Mouse (Mus musculus): ENCODE measurements around the gene Lsm10. TPM values are rescaled to one million over a fixed set of nuclear protein-coding genes. Genes with fewer than 3 reads are reported as not detected.

Lsm10 gene
- polyA plus RNA-seq, 1 experiment from 2014 or later: 57.2 TPM

- Histone ChIP-seq H3K4me1 (replicated peaks; ENCODE audit: control insufficient read depth, insufficient read depth, low read length) (peaks cover 44% of the 10 kb centered on the region), H3K27me3 (ENCODE audit: control insufficient read depth, insufficient read depth, low read depth, low read length) (no peaks in the 10 kb centered on the region), H3K9ac (ENCODE audit: low read length) (no peak overlapping the region), H3K4me3 (ENCODE audit: low read length) (no peak overlapping the region), H3K4me2 (ENCODE audit: low read depth, low read length) (no peak overlapping the region), H3K36me3 (ENCODE audit: control insufficient read depth, insufficient read depth, low read length) (no peaks in the 10 kb centered on the region), H3K27ac (ENCODE audit: low read length) (no peak overlapping the region; the same call in 1 of the 2 replicates), H3K9me3 (ENCODE audit: control insufficient read depth, low read length) (no peaks in the 10 kb centered on the region)
- ATAC-seq (ENCODE audit: low read depth): no peak
- 76% methylated on average over 9 of the region's 9 CpGs for WGBS
Observed at GRCm38 (mm10) chr4:126115411-126115810, 19.0 kb downstream of the Lsm10 start.

- WGBS: 52% methylated on average over 6 of the region's 6 CpGs
- ATAC-seq (ENCODE audit: low read depth): no peak; the same call in 1 of the 2 replicates
- H3K27ac ChIP-seq (ENCODE audit: low read length): peak overlapping the region; percentile 3; the same call in 1 of the 2 replicates
Observed at GRCm38 (mm10) chr4:126115871-126116521, 19.6 kb downstream of the Lsm10 start.

GRCm38 (mm10) chr4:126117116-126117515 lies 20.7 kb downstream of the Lsm10 start:
- Histone ChIP-seq H3K36me3 (ENCODE audit: control insufficient read depth, insufficient read depth, low read length) (peaks cover 13% of the 10 kb centered on the region), H3K4me2 (ENCODE audit: low read depth, low read length) (no peak overlapping the region), H3K4me3 (ENCODE audit: low read length) (no peak overlapping the region), H3K9me3 (ENCODE audit: control insufficient read depth, low read length) (peaks cover 2% of the 10 kb centered on the region; the same call in 1 of the 2 replicates), H3K9ac (ENCODE audit: low read length) (no peak overlapping the region), H3K4me1 (replicated peaks; ENCODE audit: control insufficient read depth, insufficient read depth, low read length) (peaks cover 29% of the 10 kb centered on the region), H3K27me3 (ENCODE audit: control insufficient read depth, insufficient read depth, low read depth, low read length) (no peaks in the 10 kb centered on the region), H3K27ac (ENCODE audit: low read length) (peak overlapping the region; percentile 28)
- no peak; the same call in 1 of the 2 replicates for ATAC-seq (ENCODE audit: low read depth)
- WGBS: 60% methylated on average over 8 of the region's 8 CpGs

More at GRCm38 (mm10) chr4:126115871-126116521, 19.6 kb downstream of the Lsm10 start:
- H3K4me2 ChIP-seq (ENCODE audit: low read depth, low read length): no peak overlapping the region
- no peak overlapping the region for H3K9ac ChIP-seq (ENCODE audit: low read length)
- H3K9me3 ChIP-seq (ENCODE audit: control insufficient read depth, low read length): no peaks in the 10 kb centered on the region
- H3K27me3 ChIP-seq (ENCODE audit: control insufficient read depth, insufficient read depth, low read depth, low read length): no peaks in the 10 kb centered on the region
- H3K36me3 ChIP-seq (ENCODE audit: control insufficient read depth, insufficient read depth, low read length): peaks cover 5% of the 10 kb centered on the region
- peaks cover 38% of the 10 kb centered on the region for H3K4me1 ChIP-seq (replicated peaks; ENCODE audit: control insufficient read depth, insufficient read depth, low read length)
- H3K4me3 ChIP-seq (ENCODE audit: low read length): no peak overlapping the region

GRCm38 (mm10) chr4:126118651-126119050 lies 22.2 kb downstream of the Lsm10 start:
- 74% methylated on average over 4 of the region's 4 CpGs for WGBS
- no peak overlapping the region for H3K27ac ChIP-seq (ENCODE audit: low read length)
- H3K4me2 ChIP-seq (ENCODE audit: low read depth, low read length): no peak overlapping the region
- no peak overlapping the region for H3K4me3 ChIP-seq (ENCODE audit: low read length)
- no peak for ATAC-seq (ENCODE audit: low read depth)
- H3K27me3 ChIP-seq (ENCODE audit: control insufficient read depth, insufficient read depth, low read depth, low read length): no peaks in the 10 kb centered on the region
- peaks cover 2% of the 10 kb centered on the region; the same call in 1 of the 2 replicates for H3K9me3 ChIP-seq (ENCODE audit: control insufficient read depth, low read length)
- peaks cover 29% of the 10 kb centered on the region for H3K4me1 ChIP-seq (replicated peaks; ENCODE audit: control insufficient read depth, insufficient read depth, low read length)
- 0 out of 2 replicates have a peak overlapping the region, but pooled peaks have one; percentile 6 for H3K9ac ChIP-seq (ENCODE audit: low read length)
- peaks cover 13% of the 10 kb centered on the region for H3K36me3 ChIP-seq (ENCODE audit: control insufficient read depth, insufficient read depth, low read length)

- Histone ChIP-seq H3K4me3 (ENCODE audit: low read length) (no peak overlapping the region), H3K4me1 (replicated peaks; ENCODE audit: control insufficient read depth, insufficient read depth, low read length) (peaks cover 26% of the 10 kb centered on the region), H3K36me3 (ENCODE audit: control insufficient read depth, insufficient read depth, low read length) (peaks cover 13% of the 10 kb centered on the region), H3K4me2 (ENCODE audit: low read depth, low read length) (no peak overlapping the region), H3K9ac (ENCODE audit: low read length) (no peak overlapping the region), H3K27ac (ENCODE audit: low read length) (no peak overlapping the region), H3K9me3 (ENCODE audit: control insufficient read depth, low read length) (peaks cover 2% of the 10 kb centered on the region; the same call in 1 of the 2 replicates), H3K27me3 (ENCODE audit: control insufficient read depth, insufficient read depth, low read depth, low read length) (no peaks in the 10 kb centered on the region)
- WGBS: 65% methylated on average over 1 of the region's 1 CpGs
- no peak for ATAC-seq (ENCODE audit: low read depth)
Observed at GRCm38 (mm10) chr4:126119051-126119450, 22.6 kb downstream of the Lsm10 start.

- Histone ChIP-seq H3K9ac (ENCODE audit: low read length) (no peak overlapping the region), H3K36me3 (ENCODE audit: control insufficient read depth, insufficient read depth, low read length) (peaks cover 21% of the 10 kb centered on the region), H3K9me3 (ENCODE audit: control insufficient read depth, low read length) (peaks cover 2% of the 10 kb centered on the region; the same call in 1 of the 2 replicates), H3K27ac (ENCODE audit: low read length) (no peak overlapping the region), H3K4me2 (ENCODE audit: low read depth, low read length) (no peak overlapping the region), H3K4me1 (replicated peaks; ENCODE audit: control insufficient read depth, insufficient read depth, low read length) (peaks cover 26% of the 10 kb centered on the region), H3K27me3 (ENCODE audit: control insufficient read depth, insufficient read depth, low read depth, low read length) (no peaks in the 10 kb centered on the region), H3K4me3 (ENCODE audit: low read length) (no peak overlapping the region)
- WGBS: 88% methylated on average over 5 of the region's 5 CpGs
- ATAC-seq (ENCODE audit: low read depth): no peak
Observed at GRCm38 (mm10) chr4:126120052-126120451, 23.6 kb downstream of the Lsm10 start.

- Histone ChIP-seq H3K9me3 (ENCODE audit: control insufficient read depth, low read length) (peaks cover 2% of the 10 kb centered on the region; the same call in 1 of the 2 replicates), H3K27me3 (ENCODE audit: control insufficient read depth, insufficient read depth, low read depth, low read length) (no peaks in the 10 kb centered on the region), H3K4me2 (ENCODE audit: low read depth, low read length) (no peak overlapping the region), H3K9ac (ENCODE audit: low read length) (no peak overlapping the region), H3K4me3 (ENCODE audit: low read length) (no peak overlapping the region), H3K36me3 (ENCODE audit: control insufficient read depth, insufficient read depth, low read length) (peaks cover 23% of the 10 kb centered on the region), H3K27ac (ENCODE audit: low read length) (no peak overlapping the region), H3K4me1 (replicated peaks; ENCODE audit: control insufficient read depth, insufficient read depth, low read length) (peaks cover 24% of the 10 kb centered on the region)
- WGBS: 81% methylated on average over 2 of the region's 2 CpGs
- ATAC-seq (ENCODE audit: low read depth): no peak
Observed at GRCm38 (mm10) chr4:126120506-126120905, 24.1 kb downstream of the Lsm10 start.

GRCm38 (mm10) chr4:126123309-126124040 lies 27.1 kb downstream of the Lsm10 start:
- Histone ChIP-seq H3K27ac (ENCODE audit: low read length) (0 out of 2 replicates have a peak overlapping the region, but pooled peaks have one; percentile 3), H3K9ac (ENCODE audit: low read length) (no peak overlapping the region), H3K4me2 (ENCODE audit: low read depth, low read length) (no peak overlapping the region), H3K9me3 (ENCODE audit: control insufficient read depth, low read length) (peaks cover 2% of the 10 kb centered on the region; the same call in 1 of the 2 replicates), H3K36me3 (ENCODE audit: control insufficient read depth, insufficient read depth, low read length) (peaks cover 36% of the 10 kb centered on the region), H3K4me1 (replicated peaks; ENCODE audit: control insufficient read depth, insufficient read depth, low read length) (peaks cover 7% of the 10 kb centered on the region; the same call in 1 of the 2 replicates), H3K27me3 (ENCODE audit: control insufficient read depth, insufficient read depth, low read depth, low read length) (no peaks in the 10 kb centered on the region), H3K4me3 (ENCODE audit: low read length) (no peak overlapping the region)
- WGBS: 56% methylated on average over 10 of the region's 10 CpGs
- no peak for ATAC-seq (ENCODE audit: low read depth)

- Histone ChIP-seq H3K4me1 (replicated peaks; ENCODE audit: control insufficient read depth, insufficient read depth, low read length) (peaks cover 43% of the 10 kb centered on the region), H3K9me3 (ENCODE audit: control insufficient read depth, low read length) (no peaks in the 10 kb centered on the region), H3K9ac (ENCODE audit: low read length) (0 out of 2 replicates have a peak overlapping the region, but pooled peaks have one; percentile 43), H3K4me3 (ENCODE audit: low read length) (no peak overlapping the region), H3K36me3 (ENCODE audit: control insufficient read depth, insufficient read depth, low read length) (peaks cover 25% of the 10 kb centered on the region), H3K27ac (ENCODE audit: low read length) (peak overlapping the region; percentile 98), H3K4me2 (ENCODE audit: low read depth, low read length) (peak overlapping the region; percentile 25), H3K27me3 (ENCODE audit: control insufficient read depth, insufficient read depth, low read depth, low read length) (no peaks in the 10 kb centered on the region)
- 12% methylated on average over 11 of the region's 11 CpGs for WGBS
- peak; percentile 71 for ATAC-seq (ENCODE audit: low read depth)
Observed at GRCm38 (mm10) chr4:126130502-126130901, 34.1 kb downstream of the Lsm10 start.

Data from lung, embryonic 16.5 days (tissue).